Mouse (Mus musculus) C2C12 (cell line): ENCODE data around the gene Gm20388.

Experiments
- CEBPB ChIP-seq: IDR thresholded peaks from one replicate; pipeline ENCODE4 v1.6.1; 2011; ENCODE audit warnings: low read depth, mild to moderate bottlenecking, control low read depth, moderate library complexity
- CTCF ChIP-seq: IDR thresholded peaks from one replicate; pipeline ENCODE4 v1.5.1; 2011; ENCODE audit not compliant: control insufficient read depth, insufficient read depth, insufficient read length
- FOSL1 ChIP-seq: IDR thresholded peaks from one replicate; pipeline ENCODE4 v1.8.0; 2011; ENCODE audit warnings: mild to moderate bottlenecking, low read length; ENCODE audit not compliant: poor library complexity, insufficient read depth, severe bottlenecking
- MYOG ChIP-seq: IDR thresholded peaks from one replicate; pipeline ENCODE4 v1.6.1; 2011; ENCODE audit not compliant: control insufficient read depth, insufficient read length; ENCODE audit errors: extremely low read depth
- USF1 ChIP-seq: IDR thresholded peaks from one replicate; pipeline ENCODE4 v1.6.1; 2011; ENCODE audit warnings: low read depth, mild to moderate bottlenecking, control low read depth, moderate library complexity

DNA sequence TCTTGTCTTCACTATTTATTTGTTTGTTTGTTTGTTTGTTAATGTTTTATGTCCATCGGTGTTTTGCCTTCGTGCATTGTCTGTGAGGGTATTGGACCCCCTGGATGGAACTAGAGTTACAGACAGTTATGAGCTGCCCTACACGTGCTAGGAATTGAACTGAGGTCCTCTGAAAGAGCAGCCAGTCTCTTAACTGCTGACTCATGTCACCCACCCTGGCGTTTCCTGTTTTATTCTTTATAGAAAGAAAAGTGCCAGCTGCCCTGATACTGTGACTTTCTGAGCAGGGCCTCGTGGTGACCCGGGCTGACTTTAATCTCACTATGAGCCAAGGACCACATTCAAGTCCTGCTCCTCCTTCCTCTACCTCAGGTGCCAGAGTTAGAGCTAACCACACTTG, 2504.9 kb downstream of the Gm20388 start:
- no peak for TF ChIP-seq CTCF
- TF ChIP-seq USF1, result no peak
- TF ChIP-seq FOSL1, result no peak
- TF ChIP-seq CEBPB, result no peak
- no peak for TF ChIP-seq MYOG
